Mouse (Mus musculus): ENCODE data around the gene Fgfr1op2.

Gene Fgfr1op2

DNA sequence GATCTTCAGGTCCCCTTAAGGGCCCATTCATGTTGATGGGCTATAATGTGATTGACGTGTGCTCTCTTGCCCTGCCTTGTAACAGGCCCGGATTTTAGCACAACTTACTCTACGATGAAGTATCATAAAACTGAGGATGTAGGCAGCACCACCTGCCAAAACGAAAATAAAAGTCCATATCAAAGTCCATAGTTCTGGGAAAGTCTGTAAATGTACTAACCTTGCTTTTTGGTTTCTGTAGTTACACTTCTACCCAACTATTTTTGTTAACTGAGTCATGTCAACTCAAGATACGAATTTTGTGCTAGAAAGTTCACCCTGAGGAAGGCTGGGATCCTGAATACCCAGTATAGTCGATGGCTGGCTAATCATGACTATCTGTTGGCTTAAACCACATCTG lies 64.0 kb downstream of the Fgfr1op2 start:
- DNase-seq (ENCODE audit: low spot score in 2 of 2): no peak

DNA sequence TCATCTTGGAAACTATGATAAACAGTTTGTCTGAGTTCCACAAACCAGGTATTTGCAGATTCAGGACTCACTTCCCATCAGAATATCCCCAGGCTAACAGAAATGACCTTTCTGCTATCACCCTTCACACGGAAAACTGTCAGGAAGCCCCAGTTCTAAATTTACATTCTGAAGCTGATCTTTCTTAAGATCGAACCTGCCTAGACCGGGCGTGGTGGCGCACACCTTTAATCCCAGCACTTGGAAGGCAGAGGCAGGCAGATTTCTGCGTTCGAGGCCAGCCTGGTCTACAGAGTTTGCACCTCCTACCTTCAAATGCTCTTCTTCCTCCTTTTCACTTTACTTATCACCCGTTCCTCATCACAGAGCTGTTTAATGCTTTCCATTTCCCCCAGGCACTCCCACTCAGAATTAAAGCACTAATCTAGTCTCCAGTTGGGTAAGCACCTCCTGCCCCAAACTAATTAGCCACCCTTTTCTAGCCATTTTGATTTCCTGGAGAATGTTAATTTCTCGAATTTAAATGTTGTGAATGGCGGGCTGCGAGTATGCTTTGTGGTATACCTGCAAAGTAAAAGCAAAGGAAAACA lies 64.7 kb downstream of the Fgfr1op2 start:
- DNase-seq (ENCODE audit: low spot score in 2 of 2): no peak

DNA sequence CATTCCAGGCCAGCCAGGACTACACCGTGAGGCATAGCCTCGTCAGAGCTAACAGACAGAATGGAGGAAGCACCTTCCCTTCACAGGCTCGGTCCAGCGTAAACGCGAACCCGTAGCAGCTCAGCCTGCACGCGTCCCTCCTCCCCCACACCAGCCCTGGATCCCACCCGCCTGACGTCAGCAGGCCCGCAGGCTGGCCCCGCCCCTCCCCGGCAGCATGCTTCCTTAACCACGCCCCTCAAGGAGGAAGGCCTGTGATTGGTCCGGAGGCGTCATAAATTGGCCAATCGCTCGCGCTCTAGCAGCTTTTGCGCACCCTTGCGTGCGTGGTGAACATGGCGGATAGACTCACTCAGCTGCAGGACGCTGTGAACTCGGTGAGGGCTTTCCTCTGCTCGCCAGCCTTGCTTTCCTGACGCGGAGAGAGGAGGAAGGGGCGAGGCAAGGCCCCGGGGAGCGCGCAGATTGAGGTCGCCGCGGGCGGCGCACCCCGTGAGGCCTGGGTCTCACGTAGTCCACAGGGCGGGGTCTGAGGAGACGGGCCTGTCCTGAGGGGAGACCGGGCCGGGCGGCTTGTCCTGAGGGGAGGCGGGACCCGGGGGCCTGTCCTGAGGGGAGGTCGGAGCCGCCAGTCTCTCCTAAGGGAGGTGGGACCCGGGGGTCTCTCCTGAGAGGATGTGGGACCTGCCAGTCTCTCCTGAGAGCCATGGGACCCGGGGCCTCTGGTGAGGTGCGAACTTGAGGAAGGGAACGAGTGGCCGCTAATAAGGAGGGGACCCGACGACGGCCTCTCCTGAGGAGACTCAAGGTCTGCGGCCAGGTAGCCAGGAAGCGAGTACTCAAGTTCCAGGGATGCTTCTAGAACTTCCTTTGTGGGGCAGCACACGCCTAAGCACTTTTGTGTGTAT lies 65.5 kb downstream of the Fgfr1op2 start, which contains the start of the genes Med21 and Tm7sf3:
TSS of gene Med21 (plus strand) at position 272 of the 908 bp plus-strand sequence.
TSS of gene Tm7sf3 (minus strand) at position 549 of the 908 bp plus-strand sequence.
- DNase-seq (ENCODE audit: low spot score in 2 of 2): peak; percentile 99

DNA sequence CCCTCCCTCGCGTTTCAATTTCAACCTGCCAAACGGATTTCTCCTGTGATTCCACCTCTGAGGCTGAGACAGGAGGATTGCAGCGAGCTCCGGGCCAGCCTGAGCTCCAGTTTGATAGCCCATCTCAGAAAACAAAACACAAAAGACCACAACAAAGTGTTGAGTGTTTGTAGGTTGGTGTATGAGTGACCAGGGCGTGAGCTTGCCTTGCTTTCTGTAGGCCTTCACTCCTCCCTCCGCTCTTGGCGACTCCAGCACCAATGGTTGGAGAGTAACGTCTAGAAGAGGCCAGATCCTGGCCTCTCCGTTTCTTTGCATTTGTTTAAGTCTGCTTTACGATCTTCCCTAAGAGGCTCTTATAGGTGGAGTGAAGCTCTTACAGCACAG lies 66.2 kb downstream of the Fgfr1op2 start:
- DNase-seq (ENCODE audit: low spot score in 2 of 2): peak in 1 of 2 experiments; percentile 27
